ENCODE assay signal across 9 mouse cellular contexts in the genomic region with DNA sequence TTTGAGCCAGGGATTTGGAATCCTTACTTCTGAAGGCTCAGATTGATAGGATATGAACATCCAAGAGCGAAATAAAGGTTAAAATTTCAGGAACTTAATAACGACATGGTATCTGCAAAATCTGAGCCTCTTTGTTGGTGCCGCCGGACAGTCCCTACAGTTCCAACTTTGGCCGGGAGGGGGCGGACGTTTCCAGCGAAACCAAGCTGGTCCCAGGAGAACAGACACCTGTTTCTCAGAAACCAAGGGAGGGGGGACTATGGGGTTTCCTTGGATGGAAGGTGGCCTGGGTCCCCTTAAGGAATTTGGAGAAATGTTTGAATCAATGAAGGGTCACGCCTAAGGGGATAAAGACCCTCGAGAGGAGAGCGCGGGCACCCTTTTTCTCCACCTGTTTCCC. TPM values are rescaled to one million over a fixed set of nuclear protein-coding genes. Genes with fewer than 3 reads are reported as not detected.
DNase-seq lines count a peak whose midpoint lies in the region; ATAC-seq and TF ChIP-seq lines count a peak whose summit lies in the region.
"Had no signal": no experiment of that assay in that cellular context is flagged by ENCODE, and none has a peak within 500 bp of the region (broad histone marks: within the 10 kb centered on the region; RNA-seq: fewer than 3 reads in every experiment).

No protein-coding gene starts in this region.

- no peak for TF ChIP-seq POLR2A in limb, embryonic 14.5 days (IDR thresholded peaks at IDR 0.05; ENCODE audit: borderline replicate concordance, extremely low read depth, insufficient read depth, insufficient read length)

- no peak overlapping the region for H3K4me2 ChIP-seq in kidney, embryonic 15.5 days
- H3K4me2 ChIP-seq in limb, embryonic 14.5 days (replicated peaks; ENCODE audit: low read depth, low read length, severe bottlenecking), result no peak overlapping the region

- H3K4me3 ChIP-seq in kidney, embryonic 15.5 days (replicated peaks), result no peak overlapping the region
- no peak overlapping the region for H3K4me3 ChIP-seq in limb, embryonic 14.5 days (replicated peaks; ENCODE audit: low read length)
- H3K4me3 ChIP-seq: megakaryocyte, embryonic 14.5 days had no signal

- peak; percentile 87 for DNase-seq in kidney, adult 18-20 months
- peak; percentile 82 to 89 for DNase-seq in adrenal gland, postnatal 36 days
- peak; percentile 42 for DNase-seq in limb, embryonic 14.5 days (ENCODE audit: low spot score)
- DNase-seq in retina, embryonic 14.5 days (ENCODE audit: low spot score), result peak; percentile 81
- DNase-seq in thymus, postnatal 4 days, result peak; percentile 94

- H3K9me3 ChIP-seq in kidney, embryonic 15.5 days (replicated peaks), result no peaks in the 10 kb centered on the region
- H3K9me3 ChIP-seq in limb, embryonic 14.5 days (ENCODE audit: control insufficient read depth, low read length), result no peaks in the 10 kb centered on the region
- H3K9me3 ChIP-seq: megakaryocyte, embryonic 14.5 days had no signal

- H3K9ac ChIP-seq in kidney, embryonic 15.5 days, result no peak overlapping the region
- H3K9ac ChIP-seq in limb, embryonic 14.5 days (ENCODE audit: low read depth, low read length, severe bottlenecking), result no peak overlapping the region

- no peaks in the 10 kb centered on the region for H3K36me3 ChIP-seq in kidney, embryonic 15.5 days
- H3K36me3 ChIP-seq in limb, embryonic 14.5 days (ENCODE audit: control insufficient read depth, insufficient read depth, low read length), result no peaks in the 10 kb centered on the region

- H3K27ac ChIP-seq in kidney, embryonic 15.5 days, result no peak overlapping the region
- no peak overlapping the region for H3K27ac ChIP-seq in limb, embryonic 14.5 days (replicated peaks; ENCODE audit: low read depth, low read length)

- H3K27me3 ChIP-seq in kidney, embryonic 15.5 days, result 0 out of 2 replicates have a peak, but pooled peaks cover 7% of the 10 kb centered on the region
- H3K27me3 ChIP-seq in limb, embryonic 14.5 days (ENCODE audit: control insufficient read depth, insufficient read depth, low read length), result no peaks in the 10 kb centered on the region
- H3K27me3 ChIP-seq: megakaryocyte, embryonic 14.5 days had no signal

- peaks cover 14% of the 10 kb centered on the region; the same call in 1 of the 2 replicates for H3K4me1 ChIP-seq in kidney, embryonic 15.5 days
- no peaks in the 10 kb centered on the region for H3K4me1 ChIP-seq in limb, embryonic 14.5 days (ENCODE audit: control insufficient read depth, insufficient read depth, low read length)

- no peak for ATAC-seq in kidney, embryonic 15.5 days (replicated peaks; ENCODE audit: low FRiP score)
- 0 out of 2 replicates have a peak, but pooled peaks have one; percentile 46 for ATAC-seq in erythroid progenitor cell, adult 5-6 weeks (replicated peaks; ENCODE audit: low FRiP score, poor library complexity, severe bottlenecking)
- peak; percentile 33 for ATAC-seq in inflammation-experienced regulatory T-cells, adult 6 months
- no peak for ATAC-seq in limb, embryonic 14.5 days (ENCODE audit: low FRiP score, low read depth)

- WGBS in kidney, embryonic 15.5 days, result 6% methylated on average over 12 of the region's 12 CpGs
- WGBS in limb, embryonic 14.5 days, result 3% methylated on average over 12 of the region's 12 CpGs

RNA-seq across cellular contexts. Expression of gene Lrfn1, which starts 5.3 kb away (rescaled TPM):
- polyA plus RNA-seq in kidney, embryonic 15.5 days (2015; fragmentation: Nextera tagmentation; extraction: Ambion mirVana), result 2.6 and 2.8 TPM in 2 replicates
- 10 to 100 TPM; 15.6 to 17.5 TPM for total RNA-seq in adrenal gland, postnatal 36 days (2021)
- 0.84 TPM in 1 of 2 replicates, not detected in the other for total RNA-seq in erythroid progenitor cell, adult 5-6 weeks (2015; ENCODE audit: low replicate concordance)
- total RNA-seq in erythroid progenitor cell, adult 5-6 weeks (2017; ENCODE audit: low replicate concordance), result not detected in 2 replicates
- polyA plus RNA-seq in inflammation-experienced regulatory T-cells, adult 6 months (2017; shearing (Covaris generic)), result under 1 TPM in 1 of 3 experiments, not detected in 2; 0.17 TPM
- polyA plus RNA-seq in limb, embryonic 14.5 days (2012; rRNA removed), result 18.7 and 31.8 TPM in 2 replicates
- 5.9 and 7.6 TPM in 2 replicates for polyA plus RNA-seq in limb, embryonic 14.5 days (2014; fragmentation: Nextera tagmentation; extraction: Ambion mirVana)

RNA-seq across cellular contexts. Expression of gene Gmfg, which starts 9.2 kb away (rescaled TPM):
- 16.4 and 17.3 TPM in 2 replicates for polyA plus RNA-seq in kidney, embryonic 15.5 days (2015; fragmentation: Nextera tagmentation; extraction: Ambion mirVana)
- total RNA-seq in adrenal gland, postnatal 36 days (2021), result 1 to 10 TPM; 6.7 to 8.1 TPM
- total RNA-seq in erythroid progenitor cell, adult 5-6 weeks (2015; ENCODE audit: low replicate concordance), result 79.3 and 117 TPM in 2 replicates
- total RNA-seq in erythroid progenitor cell, adult 5-6 weeks (2017; ENCODE audit: low replicate concordance), result 55.6 and 119 TPM in 2 replicates
- polyA plus RNA-seq in inflammation-experienced regulatory T-cells, adult 6 months (2017; shearing (Covaris generic)), result 100 to 1,000 TPM; 470 to 850 (median 500) TPM
- 7.0 and 12.7 TPM in 2 replicates for polyA plus RNA-seq in limb, embryonic 14.5 days (2012; rRNA removed)
- polyA plus RNA-seq in limb, embryonic 14.5 days (2014; fragmentation: Nextera tagmentation; extraction: Ambion mirVana), result 15.7 and 19.4 TPM in 2 replicates

RNA-seq across cellular contexts. Expression of gene Paf1, which starts 53.7 kb away (rescaled TPM):
- 86.8 and 100 TPM in 2 replicates for polyA plus RNA-seq in kidney, embryonic 15.5 days (2015; fragmentation: Nextera tagmentation; extraction: Ambion mirVana)
- total RNA-seq in adrenal gland, postnatal 36 days (2021), result 10 to 100 TPM; 67.3 to 77.7 TPM
- total RNA-seq in erythroid progenitor cell, adult 5-6 weeks (2015; ENCODE audit: low replicate concordance), result 21.4 and 56.6 TPM in 2 replicates
- total RNA-seq in erythroid progenitor cell, adult 5-6 weeks (2017; ENCODE audit: low replicate concordance), result 32.5 and 42.5 TPM in 2 replicates
- polyA plus RNA-seq in inflammation-experienced regulatory T-cells, adult 6 months (2017; shearing (Covaris generic)), result 10 to 100 TPM; 46.2 to 59.4 (median 51.8) TPM
- polyA plus RNA-seq in limb, embryonic 14.5 days (2012; rRNA removed), result 97.8 and 102 TPM in 2 replicates
- polyA plus RNA-seq in limb, embryonic 14.5 days (2014; fragmentation: Nextera tagmentation; extraction: Ambion mirVana), result 54.2 and 63.1 TPM in 2 replicates

RNA-seq across cellular contexts. Expression of gene Med29, which starts 53.9 kb away (rescaled TPM):
- polyA plus RNA-seq in kidney, embryonic 15.5 days (2015; fragmentation: Nextera tagmentation; extraction: Ambion mirVana), result 52.6 and 57.7 TPM in 2 replicates
- total RNA-seq in adrenal gland, postnatal 36 days (2021), result 10 to 100 TPM; 33.6 to 47.4 TPM
- 0.84 and 13.0 TPM in 2 replicates for total RNA-seq in erythroid progenitor cell, adult 5-6 weeks (2015; ENCODE audit: low replicate concordance)
- total RNA-seq in erythroid progenitor cell, adult 5-6 weeks (2017; ENCODE audit: low replicate concordance), result 2.6 and 4.4 TPM in 2 replicates
- polyA plus RNA-seq in inflammation-experienced regulatory T-cells, adult 6 months (2017; shearing (Covaris generic)), result 10 to 100 TPM; 26.2 to 33.0 (median 32.5) TPM
- polyA plus RNA-seq in limb, embryonic 14.5 days (2012; rRNA removed), result 47.5 and 61.6 TPM in 2 replicates
- 46.6 and 49.9 TPM in 2 replicates for polyA plus RNA-seq in limb, embryonic 14.5 days (2014; fragmentation: Nextera tagmentation; extraction: Ambion mirVana)

Comparison
In these comparisons a context has a peak if more than half of its experiments do, and no peak if none do; other contexts are left out.
1. DNase-seq: peak in every context shown above with its lines; median percentile 94 in thymus, postnatal 4 days; 87 in kidney, adult 18-20 months; 86 in adrenal gland, postnatal 36 days; 81 in retina, embryonic 14.5 days; 42 in limb, embryonic 14.5 days.
2. ATAC-seq: peak in erythroid progenitor cell, adult 5-6 weeks (single experiment) and inflammation-experienced regulatory T-cells, adult 6 months (single experiment); none in kidney, embryonic 15.5 days (single experiment) and limb, embryonic 14.5 days (single experiment).
3. RNA of gene Gmfg, which starts 9.2 kb away (polyA plus RNA-seq): 470 to 850 TPM in inflammation-experienced regulatory T-cells, adult 6 months; 7.0 to 19.4 TPM in limb, embryonic 14.5 days and 16.4 to 17.3 TPM in kidney, embryonic 15.5 days; every median in the first group is over 10 times any median in the second.